Mouse (Mus musculus) midbrain, embryonic 16.5 days (tissue): ENCODE data around the gene Tnfrsf18. TPM values are rescaled to one million over a fixed set of nuclear protein-coding genes. Genes with fewer than 3 reads are reported as not detected.

Experiments used
- ATAC-seq: fragments of 200-750 bp; cut with Nextera tagmentation; 2 replicates; pipeline ENCODE4 v1.8.0; 2017; ENCODE audit warnings: moderate TSS enrichment
- H3K27ac ChIP-seq: fragments of 300-500 bp; sonication (generic); 2 replicates; pipeline ENCODE4 v1.5.1; 2014; ENCODE audit warnings: mild to moderate bottlenecking, low read length, mixed read lengths
- H3K27me3 ChIP-seq: fragments of 300-500 bp; sonication (generic); 2 replicates; pipeline ENCODE4 v1.6.1; 2014; ENCODE audit warnings: low read depth, low read length, mixed read lengths; ENCODE audit not compliant: control insufficient read depth, insufficient read depth
- H3K36me3 ChIP-seq: fragments of 300-500 bp; sonication (generic); 2 replicates; pipeline ENCODE4 v1.6.1; 2014; ENCODE audit warnings: mild to moderate bottlenecking, low read length, moderate library complexity, mixed read lengths; ENCODE audit not compliant: control insufficient read depth, insufficient read depth
- H3K4me1 ChIP-seq: fragments of 300-500 bp; sonication (generic); 2 replicates; pipeline ENCODE4 v1.6.1; 2014; ENCODE audit warnings: mild to moderate bottlenecking, low read length, mixed read lengths; ENCODE audit not compliant: control insufficient read depth, insufficient read depth
- H3K4me2 ChIP-seq: fragments of 300-500 bp; sonication (generic); 2 replicates; pipeline ENCODE4 v1.6.1; 2014; ENCODE audit warnings: mild to moderate bottlenecking, low read length, mixed read lengths
- H3K4me3 ChIP-seq: fragments of 300-500 bp; sonication (generic); 2 replicates; pipeline ENCODE4 v1.5.1; 2014; ENCODE audit warnings: low read depth, mild to moderate bottlenecking, low read length, moderate library complexity, mixed read lengths
- H3K9ac ChIP-seq: fragments of 300-500 bp; sonication (generic); 2 replicates; pipeline ENCODE4 v1.6.1; 2014; ENCODE audit warnings: low read depth, low read length, mixed read lengths
- H3K9me3 ChIP-seq: fragments of 300-500 bp; sonication (generic); replicated peaks from 2 replicates; pipeline ENCODE4 v1.6.1; 2014; ENCODE audit warnings: mild to moderate bottlenecking, low read length, mixed read lengths; ENCODE audit not compliant: control insufficient read depth, poor library complexity, severe bottlenecking
- WGBS: fragments of 180-500 bp; shearing (Covaris S2); extraction: QIAGEN DNeasy Blood & Tissue Kit; methylation state at CpG from one replicate; pipeline ENCODE4 v1.1.7; 2014; 5-methylcytosine and 5-hydroxymethylcytosine counted together
- polyA plus RNA-seq: library from polyadenylated mRNA; unstranded; fragments of >200 nt; fragmentation: Nextera tagmentation; extraction: Ambion mirVana; gene quantifications from 2 replicates; pipeline ENCODE4 v1.2.1, GENCODE M21; 2015

Tnfrsf18 gene
- polyA plus RNA-seq, 1 experiment from 2014 or later: 2.4 TPM

DNA sequence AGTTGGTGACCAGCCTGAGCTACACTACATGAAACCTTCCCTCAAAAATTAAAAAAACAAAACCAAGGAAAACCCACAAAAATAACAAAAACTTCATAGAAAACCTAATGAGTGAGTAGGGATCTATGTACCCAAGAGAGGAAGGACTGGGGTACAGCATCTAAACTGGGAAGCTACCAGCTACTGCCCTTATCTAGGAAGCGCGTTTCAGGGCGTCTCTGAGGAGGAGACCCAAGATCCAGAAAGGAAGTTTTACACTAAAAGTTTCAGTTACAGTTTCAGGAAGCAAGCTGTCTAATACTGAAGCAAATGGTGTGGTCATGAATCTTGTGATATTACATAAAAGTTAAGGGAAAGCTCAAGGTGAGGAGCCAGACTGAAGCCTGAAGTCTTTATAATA is 23.8 kb downstream of the Tnfrsf18 start:
- no peaks in the 10 kb centered on the region for H3K4me1 ChIP-seq
- no peak for ATAC-seq
- H3K9ac ChIP-seq: no peak overlapping the region
- no peaks in the 10 kb centered on the region for H3K27me3 ChIP-seq
- H3K9me3 ChIP-seq: no peaks in the 10 kb centered on the region
- no peak overlapping the region for H3K27ac ChIP-seq
- H3K4me2 ChIP-seq: no peak overlapping the region
- 91% methylated on average over 3 of the region's 3 CpGs for WGBS
- H3K36me3 ChIP-seq: no peaks in the 10 kb centered on the region
- H3K4me3 ChIP-seq: no peak overlapping the region

- no peak overlapping the region for H3K4me3 ChIP-seq
- H3K4me1 ChIP-seq: no peaks in the 10 kb centered on the region
- no peak for ATAC-seq
- WGBS: 75% methylated on average over 6 of the region's 6 CpGs
- no peaks in the 10 kb centered on the region for H3K9me3 ChIP-seq
- no peak overlapping the region for H3K9ac ChIP-seq
- H3K27ac ChIP-seq: no peak overlapping the region
- no peaks in the 10 kb centered on the region for H3K27me3 ChIP-seq
- H3K36me3 ChIP-seq: no peaks in the 10 kb centered on the region
- H3K4me2 ChIP-seq: no peak overlapping the region
Observed at GRCm38 (mm10) chr4:156050391-156050980, 24.5 kb downstream of the Tnfrsf18 start.

DNA sequence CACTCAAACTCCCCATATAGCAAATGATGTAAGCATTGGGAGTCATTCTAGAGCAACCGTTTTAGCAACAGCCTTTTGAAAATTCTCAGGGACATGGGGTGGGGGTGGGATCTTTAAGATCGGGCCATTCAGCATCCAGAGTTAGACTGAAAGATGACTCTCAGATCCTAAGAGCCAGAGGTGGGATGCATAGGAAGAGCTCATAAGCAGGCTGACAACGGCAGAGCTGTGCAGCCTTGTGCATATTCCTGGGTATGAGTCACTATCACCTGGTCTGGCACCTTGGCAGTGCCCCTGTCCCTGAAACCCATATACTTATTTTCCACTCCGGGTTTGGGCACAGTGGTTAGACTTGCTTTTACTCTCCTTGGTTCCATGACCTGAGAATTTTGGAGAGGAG is 27.1 kb downstream of the Tnfrsf18 start:
- WGBS: 82% methylated on average over 4 of the region's 4 CpGs
- H3K27ac ChIP-seq: no peak overlapping the region
- H3K4me3 ChIP-seq: no peak overlapping the region
- no peak for ATAC-seq
- H3K4me2 ChIP-seq: no peak overlapping the region
- H3K27me3 ChIP-seq: no peaks in the 10 kb centered on the region
- no peak overlapping the region for H3K9ac ChIP-seq
- no peaks in the 10 kb centered on the region for H3K9me3 ChIP-seq
- H3K36me3 ChIP-seq: no peaks in the 10 kb centered on the region
- H3K4me1 ChIP-seq: no peaks in the 10 kb centered on the region

DNA sequence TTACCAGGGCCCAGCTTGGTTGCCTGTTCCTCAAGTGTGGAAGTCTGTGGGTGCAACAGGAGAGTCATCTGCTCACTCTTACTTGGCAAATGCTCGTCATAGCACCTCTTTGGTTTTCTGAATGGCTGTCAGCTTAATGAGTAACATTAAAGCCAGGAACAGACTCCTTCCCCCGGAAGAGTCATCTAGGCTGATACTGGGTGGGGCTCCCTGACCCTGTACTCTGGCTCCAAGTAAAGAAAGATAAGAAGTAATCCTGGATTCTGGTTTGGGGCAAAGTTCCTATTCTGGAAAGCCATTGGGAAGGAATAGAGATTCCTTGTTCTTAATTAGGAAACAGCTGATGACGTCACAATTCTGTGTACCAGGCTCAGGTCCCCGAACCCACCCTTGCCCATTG is 28.2 kb downstream of the Tnfrsf18 start:
- H3K27me3 ChIP-seq: no peaks in the 10 kb centered on the region
- H3K4me1 ChIP-seq: no peaks in the 10 kb centered on the region
- no peaks in the 10 kb centered on the region for H3K9me3 ChIP-seq
- H3K4me3 ChIP-seq: no peak overlapping the region
- H3K36me3 ChIP-seq: no peaks in the 10 kb centered on the region
- WGBS: 84% methylated on average over 4 of the region's 4 CpGs
- H3K9ac ChIP-seq: no peak overlapping the region
- ATAC-seq: no peak
- H3K4me2 ChIP-seq: no peak overlapping the region
- no peak overlapping the region for H3K27ac ChIP-seq

DNA sequence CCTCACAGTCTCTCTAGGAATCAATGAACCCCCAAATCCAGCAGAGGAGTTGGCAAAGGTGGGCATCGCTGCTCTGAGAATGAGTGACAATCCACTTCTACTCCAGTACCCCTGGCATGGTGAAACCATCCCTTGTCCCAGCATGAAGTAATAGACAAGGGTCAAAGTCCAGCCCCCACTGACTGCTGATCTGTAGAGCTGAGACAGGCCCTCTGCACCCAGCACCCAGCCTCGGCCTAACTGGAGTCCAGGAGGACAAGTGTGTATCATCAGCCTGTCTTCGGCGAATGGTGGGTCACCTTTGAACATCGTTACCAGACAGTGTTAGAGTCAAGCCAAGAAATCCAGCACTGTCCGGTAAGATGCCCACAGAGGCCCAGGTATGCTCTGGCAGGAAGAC is 28.6 kb downstream of the Tnfrsf18 start:
- no peaks in the 10 kb centered on the region for H3K27me3 ChIP-seq
- no peak overlapping the region for H3K9ac ChIP-seq
- no peak overlapping the region for H3K27ac ChIP-seq
- no peaks in the 10 kb centered on the region for H3K9me3 ChIP-seq
- no peak overlapping the region for H3K4me2 ChIP-seq
- no peak overlapping the region for H3K4me3 ChIP-seq
- H3K36me3 ChIP-seq: no peaks in the 10 kb centered on the region
- H3K4me1 ChIP-seq: no peaks in the 10 kb centered on the region
- 92% methylated on average over 6 of the region's 6 CpGs for WGBS
- no peak for ATAC-seq

- H3K9ac ChIP-seq: no peak overlapping the region
- no peaks in the 10 kb centered on the region for H3K4me1 ChIP-seq
- no peaks in the 10 kb centered on the region for H3K27me3 ChIP-seq
- 87% methylated on average over 5 of the region's 5 CpGs for WGBS
- no peak for ATAC-seq
- H3K36me3 ChIP-seq: no peaks in the 10 kb centered on the region
- no peak overlapping the region for H3K27ac ChIP-seq
- H3K4me2 ChIP-seq: no peak overlapping the region
- no peaks in the 10 kb centered on the region for H3K9me3 ChIP-seq
- no peak overlapping the region for H3K4me3 ChIP-seq
Observed at GRCm38 (mm10) chr4:156055173-156055572, 29.2 kb downstream of the Tnfrsf18 start.

GRCm38 (mm10) chr4:156057702-156058101 is 31.7 kb downstream of the Tnfrsf18 start:
- no peak overlapping the region for H3K9ac ChIP-seq
- no peak overlapping the region for H3K4me2 ChIP-seq
- H3K4me1 ChIP-seq: no peaks in the 10 kb centered on the region
- ATAC-seq: no peak
- no peak overlapping the region for H3K27ac ChIP-seq
- H3K27me3 ChIP-seq: no peaks in the 10 kb centered on the region
- WGBS: 72% methylated on average over 10 of the region's 10 CpGs
- no peaks in the 10 kb centered on the region for H3K36me3 ChIP-seq
- no peaks in the 10 kb centered on the region for H3K9me3 ChIP-seq
- H3K4me3 ChIP-seq: no peak overlapping the region

- no peak overlapping the region for H3K4me3 ChIP-seq
- no peaks in the 10 kb centered on the region for H3K27me3 ChIP-seq
- H3K9ac ChIP-seq: no peak overlapping the region
- H3K36me3 ChIP-seq: no peaks in the 10 kb centered on the region
- 81% methylated on average over 9 of the region's 9 CpGs for WGBS
- no peak for ATAC-seq
- H3K4me2 ChIP-seq: no peak overlapping the region
- H3K9me3 ChIP-seq: no peaks in the 10 kb centered on the region
- H3K27ac ChIP-seq: no peak overlapping the region
- H3K4me1 ChIP-seq: peaks cover 2% of the 10 kb centered on the region; the same call in 1 of the 2 replicates
Observed at GRCm38 (mm10) chr4:156058826-156059225, 32.9 kb downstream of the Tnfrsf18 start.

DNA sequence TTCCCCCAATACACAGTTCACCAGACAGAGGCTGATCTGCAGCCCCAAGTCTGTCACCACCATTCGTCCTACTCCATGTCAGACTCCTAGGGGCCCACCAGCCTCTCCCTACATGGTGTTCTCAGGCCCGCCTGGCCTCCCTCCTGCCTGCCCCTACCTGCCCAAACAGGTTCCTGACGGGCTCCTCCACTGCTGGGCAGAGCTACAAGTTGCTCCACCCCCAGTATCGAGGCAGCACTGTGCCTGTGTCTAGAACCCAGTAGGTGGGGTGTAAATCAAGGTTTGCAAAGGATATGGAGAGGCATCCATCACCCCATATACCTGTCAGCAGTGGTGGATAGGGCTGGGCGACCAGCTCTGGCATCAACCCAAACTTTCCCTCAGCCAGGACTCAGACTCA is 33.3 kb downstream of the Tnfrsf18 start, which contains the start of gene Ttll10:
Ttll10 (minus strand) TSS at position 154 of the 400 bp plus-strand sequence.
- 53% methylated on average over 5 of the region's 5 CpGs for WGBS
- no peak within 1 kb of the TSS for H3K4me2 ChIP-seq
- no peaks in the 10 kb centered on the region for H3K27me3 ChIP-seq
- no peak within 1 kb of the TSS for H3K9ac ChIP-seq
- H3K27ac ChIP-seq: no peak within 1 kb of the TSS
- 0 out of 2 replicates have a peak, but pooled peaks have one; percentile 32 for ATAC-seq
- H3K4me3 ChIP-seq: no peak within 1 kb of the TSS
- peaks cover 6% of the 10 kb centered on the region; the same call in 1 of the 2 replicates for H3K4me1 ChIP-seq
- no peaks in the 10 kb centered on the region for H3K36me3 ChIP-seq
- no peaks in the 10 kb centered on the region for H3K9me3 ChIP-seq
